Mouse (Mus musculus): ENCODE results near the gene Siae. TPM values are rescaled to one million over a fixed set of nuclear protein-coding genes. Genes with fewer than 3 reads are reported as not detected.

Siae gene
- total RNA-seq, 2 experiments from 2014 or later = 3.5 TPM

DNA sequence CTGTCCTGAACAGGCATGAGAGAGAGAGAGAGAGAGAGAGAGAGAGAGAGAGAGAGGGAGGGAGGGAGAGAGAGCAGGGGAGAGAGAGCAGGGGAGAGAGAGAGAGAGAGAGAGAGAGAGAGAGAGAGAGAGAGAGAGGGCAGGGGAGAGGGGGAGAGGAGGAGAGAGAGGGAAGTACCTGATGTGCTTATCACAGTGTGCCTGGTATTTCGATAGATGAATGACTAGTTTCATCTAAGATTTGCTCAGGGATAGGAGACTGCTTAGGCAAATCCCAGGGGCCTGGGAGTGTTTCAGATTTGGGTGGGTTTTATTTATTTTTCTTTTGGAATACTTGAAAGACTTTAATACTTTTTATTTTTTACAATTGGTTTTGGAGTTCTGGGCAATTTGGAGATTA lies 107.7 kb downstream of the Siae start:
- DNase-seq = no peak
- intact Hi-C loops (cut with DNase I) = no loop called here

DNA sequence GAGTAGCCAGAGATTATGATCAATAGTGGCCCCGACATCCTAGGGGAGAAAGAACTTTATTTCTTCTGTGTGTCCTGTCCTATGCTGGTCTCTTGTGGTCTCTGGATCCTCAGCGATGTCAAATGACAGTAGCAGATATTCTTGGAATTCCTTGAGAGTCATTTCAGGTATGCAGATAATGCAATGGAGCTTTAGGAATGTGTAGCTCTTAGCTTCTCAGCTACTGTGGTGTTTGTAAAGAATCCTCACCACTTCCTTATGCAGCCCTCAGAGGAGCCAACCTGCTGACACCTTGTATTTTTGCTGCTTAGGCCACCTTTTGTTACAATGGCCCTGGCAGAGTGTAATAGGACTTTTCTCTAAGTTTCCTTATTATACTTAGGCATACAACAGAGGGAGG lies 109.1 kb downstream of the Siae start:
- intact Hi-C loops (cut with DNase I) = no loop called here
- no peak for DNase-seq

DNA sequence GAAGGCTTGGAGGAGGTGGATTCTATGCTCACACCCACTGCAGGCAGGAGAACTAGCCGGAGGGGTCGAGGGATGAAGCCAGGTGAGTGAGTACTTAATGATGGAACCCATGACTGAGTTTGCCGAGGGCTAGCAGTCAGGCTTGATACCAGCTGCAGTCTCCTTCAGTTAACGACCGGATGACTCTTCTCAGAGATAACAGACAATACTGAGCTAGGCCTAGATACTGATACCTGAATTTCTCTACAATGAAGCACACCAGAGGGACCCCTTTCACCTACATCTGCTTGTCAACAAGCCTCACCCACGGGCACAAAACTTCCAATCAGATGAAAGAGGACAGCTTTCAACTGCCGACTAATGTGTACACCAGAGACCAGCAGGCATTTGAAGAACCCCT lies 110.5 kb downstream of the Siae start:
- intact Hi-C loops (cut with DNase I) = no loop called here
- no peak for DNase-seq

DNA sequence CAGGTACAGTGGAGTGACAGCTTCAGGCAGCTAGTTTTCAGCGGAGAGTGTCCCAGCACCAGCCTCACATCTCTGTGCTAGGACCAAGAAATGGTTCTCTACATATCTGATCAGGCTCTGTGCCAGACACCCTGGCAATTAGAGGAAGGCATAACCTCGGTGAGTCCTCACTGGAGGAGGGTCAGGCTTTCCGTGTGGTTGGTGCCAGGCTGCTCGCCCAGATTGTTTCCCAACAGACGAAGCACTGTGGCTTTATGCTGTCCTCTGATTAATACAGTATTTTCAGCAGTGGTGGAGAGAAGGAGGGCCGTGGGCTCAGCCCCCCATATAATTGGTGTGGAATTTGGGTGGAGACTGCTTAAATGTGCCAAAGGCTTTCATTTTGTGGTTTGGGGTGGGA lies 113.6 kb downstream of the Siae start, which contains the start of gene Panx3:
Gene Panx3, minus strand, starts transcription at position 121 of the 400 bp plus-strand sequence.
- DNase-seq = no peak
- intact Hi-C loops (cut with DNase I) = no loop called here

DNA sequence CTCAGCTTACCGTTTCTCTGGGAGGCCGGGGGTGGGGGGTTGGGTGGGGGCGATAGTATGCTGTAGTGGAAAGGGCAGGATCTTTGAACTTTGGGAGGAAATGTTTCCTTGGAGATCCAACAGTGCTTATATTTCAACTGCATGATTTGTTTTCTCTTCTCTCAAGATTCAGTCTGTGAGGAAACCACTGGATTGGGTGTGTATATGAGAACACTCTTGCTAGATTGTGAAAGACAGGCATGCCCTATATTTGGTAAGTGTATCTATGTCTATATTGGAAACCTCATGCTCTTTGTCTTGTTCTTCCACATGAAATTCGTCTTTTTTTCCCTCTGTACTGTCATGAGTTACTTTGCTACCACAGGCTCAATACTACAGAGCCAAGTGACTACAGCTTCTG lies 114.2 kb downstream of the Siae start:
- intact Hi-C loops (cut with DNase I) = no loop called here
- no peak for DNase-seq

DNA sequence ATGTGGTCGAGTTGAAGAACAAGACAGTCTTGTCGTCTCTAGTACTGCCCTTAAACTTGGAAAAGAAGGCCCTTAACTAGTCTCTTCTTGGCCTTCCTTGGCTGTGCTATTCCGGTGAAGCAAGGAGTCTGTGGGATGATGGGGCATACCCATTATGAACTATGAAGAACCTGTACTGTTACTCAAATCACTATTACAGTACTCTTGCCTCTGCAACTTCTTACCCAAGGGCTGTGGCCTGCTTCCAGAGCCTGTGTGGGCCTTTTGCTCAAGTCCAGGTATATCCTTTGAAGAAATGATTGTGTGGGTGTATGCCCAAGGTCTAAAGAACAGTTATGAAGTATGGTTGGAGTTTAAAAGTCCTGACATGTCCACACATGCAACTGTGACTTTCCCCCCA lies 114.8 kb downstream of the Siae start:
- intact Hi-C loops (cut with DNase I) = no loop called here
- no peak for DNase-seq

DNA sequence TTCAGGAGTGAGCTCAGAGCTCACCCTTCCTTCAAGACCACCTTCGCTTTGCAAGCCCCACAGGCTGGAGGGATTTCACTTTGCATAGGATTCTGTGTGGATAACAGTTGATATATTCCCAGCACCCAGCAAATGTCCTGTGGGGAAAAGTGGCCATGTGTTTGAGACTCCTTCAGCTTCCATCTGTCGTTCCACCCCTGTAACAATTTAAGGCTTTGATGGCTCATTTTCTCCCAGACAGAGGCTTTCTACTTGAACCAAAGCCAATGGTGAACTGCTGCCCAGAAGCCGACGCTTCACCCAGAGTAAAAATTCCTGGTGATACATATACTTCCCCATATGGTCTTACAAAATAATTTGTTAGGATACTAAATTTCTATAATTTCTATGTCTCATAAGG lies 119.8 kb downstream of the Siae start:
- intact Hi-C loops (cut with DNase I) = no loop called here
- no peak for DNase-seq

DNA sequence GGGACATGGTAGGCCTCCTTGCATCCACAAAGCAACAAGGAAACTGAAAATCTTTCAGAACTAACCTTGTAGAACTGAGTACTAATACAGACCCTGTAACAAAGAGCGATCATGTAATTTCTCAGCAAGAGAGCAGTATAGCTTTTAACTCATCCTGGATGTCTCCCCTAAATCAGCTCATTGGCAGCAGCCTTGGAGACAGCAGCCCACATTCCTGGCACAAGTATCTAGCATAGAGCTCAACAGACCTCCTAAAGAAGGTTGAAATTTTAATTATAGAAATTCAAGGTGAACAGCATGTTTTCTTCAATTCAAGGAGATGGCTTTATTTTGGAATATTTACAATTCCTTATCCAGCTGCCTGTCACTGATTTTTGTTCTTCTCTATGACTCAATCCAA lies 125.6 kb downstream of the Siae start:
- intact Hi-C loops (cut with DNase I) = no loop called here

DNA sequence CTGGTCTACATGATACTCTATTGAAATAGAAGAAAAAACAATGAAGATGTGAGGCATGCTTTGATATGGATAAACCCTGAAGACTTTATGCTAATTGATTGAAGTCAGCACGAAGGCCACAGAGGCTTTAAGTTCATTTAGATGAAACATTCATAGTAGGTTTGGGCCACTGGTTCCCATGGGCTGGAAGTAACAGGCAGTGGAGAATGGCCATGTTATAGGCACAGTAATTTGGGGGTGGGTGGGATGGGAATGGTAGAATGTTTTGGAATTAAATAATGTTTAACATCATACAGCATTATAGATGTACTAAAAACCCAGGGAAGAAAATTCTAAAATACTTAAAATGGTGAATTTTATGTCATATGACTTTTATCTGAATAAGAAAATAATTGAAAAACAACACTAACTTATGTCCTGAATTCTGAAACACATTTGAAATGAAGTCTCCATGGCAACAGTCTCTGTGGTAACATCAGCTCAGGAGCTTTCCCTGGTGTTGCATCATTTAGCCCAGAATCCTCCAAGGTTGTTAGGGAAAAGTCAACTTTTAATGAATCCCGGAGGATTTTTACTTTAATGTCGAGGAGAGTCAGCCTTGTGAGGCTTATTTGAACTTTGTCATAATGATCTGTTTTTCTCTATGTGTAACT lies 131.9 kb downstream of the Siae start:
- DNase-seq = no peak
- intact Hi-C loops (cut with DNase I) = no loop called here

More for the DNA sequence above, 125.6 kb downstream of the Siae start:
- no peak for DNase-seq

DNA sequence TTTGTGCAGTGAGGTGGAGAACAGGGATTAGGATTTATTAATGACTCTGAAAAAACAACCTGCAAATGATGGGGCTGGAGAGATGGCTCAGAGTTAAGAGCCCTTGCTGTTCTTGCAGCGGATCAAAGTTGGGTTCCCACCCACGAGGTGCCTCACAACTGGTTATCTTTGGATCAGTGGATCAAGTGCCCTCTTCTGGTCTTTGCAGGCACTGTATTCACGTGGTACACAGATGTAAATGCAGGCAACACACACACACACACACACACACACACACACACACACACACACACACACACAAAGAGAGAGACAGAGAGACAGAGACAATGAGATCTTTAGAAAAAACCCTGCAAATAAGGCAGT lies 132.4 kb downstream of the Siae start:
- no peak for DNase-seq
- intact Hi-C loops (cut with DNase I) = no loop called here

DNA sequence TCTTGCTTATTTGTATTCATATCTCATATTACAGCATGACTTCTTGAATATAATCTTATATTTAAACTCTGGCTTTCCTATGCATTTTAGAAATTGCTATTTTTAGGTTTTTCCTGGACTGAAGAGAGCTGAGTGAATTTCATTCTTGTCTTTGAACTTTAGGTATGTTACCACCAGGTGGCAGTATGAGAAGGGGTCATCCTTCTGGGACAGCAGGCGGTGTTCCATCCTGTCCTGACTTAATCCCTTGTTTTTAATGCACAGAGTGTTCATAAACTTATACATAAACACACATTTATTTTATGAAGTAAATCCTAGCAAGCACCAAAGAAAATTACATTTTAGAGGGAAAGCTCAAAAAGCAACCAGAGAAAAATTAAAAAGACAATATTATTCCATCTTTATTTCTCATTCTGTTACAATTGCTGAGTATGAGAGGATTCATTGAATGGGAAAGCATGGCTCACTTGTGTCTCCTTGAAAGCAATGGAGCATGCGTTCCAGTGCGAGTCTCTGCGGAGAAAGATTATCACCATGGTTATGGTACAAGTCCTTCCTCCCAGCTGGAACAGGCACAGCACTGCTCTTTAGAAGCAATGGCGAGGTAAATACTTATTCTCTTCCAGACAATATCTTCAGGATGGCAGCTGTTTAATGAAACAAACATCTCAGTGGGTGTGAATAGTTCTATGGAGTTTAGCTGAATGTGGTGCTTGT lies 134.6 kb downstream of the Siae start:
- intact Hi-C loops (cut with DNase I) = loop anchor here (2.0 kb wide), 1 partner anchor 243 kb away; no protein-coding TSS in a partner anchor
- no peak for DNase-seq

Other genes starting within 250 kb of the Siae start
- 1 to 10 TPM; 1.1 to 1.5 TPM for gene Ccdc15, start 207.3 kb upstream of the Siae start, total RNA-seq (2021)
- under 1 TPM; 0.08 to 0.52 TPM for gene Hepacam, start 188.3 kb upstream of the Siae start, total RNA-seq (2021)
- 1 to 10 TPM; 8.2 to 8.6 TPM for gene Robo4, start 153.8 kb upstream of the Siae start, total RNA-seq (2021)
- gene Robo3, start 122.5 kb upstream of the Siae start, total RNA-seq (2021) = not detected
- gene Msantd2, start 66.4 kb upstream of the Siae start, total RNA-seq (2021) = 1 to 10 TPM; 3.0 to 3.3 TPM
- gene Esam, start 27.6 kb upstream of the Siae start, total RNA-seq (2021) = 10 to 100 TPM; 20.8 to 23.3 TPM
- gene Vsig2, start 16.4 kb upstream of the Siae start, total RNA-seq (2021) = 1 to 10 TPM; 1.8 to 3.6 TPM
- under 1 TPM; 0.35 to 0.66 TPM for gene Nrgn, start 2.8 kb upstream of the Siae start, total RNA-seq (2021)
- 1 to 10 TPM; 2.6 to 3.2 TPM for gene Spa17, start 58.0 kb downstream of the Siae start, total RNA-seq (2021)
- gene Tbrg1, start 101.6 kb downstream of the Siae start, total RNA-seq (2021) = 10 to 100 TPM; 27.7 to 32.7 TPM
- gene Panx3, start 113.5 kb downstream of the Siae start, total RNA-seq (2021) = not detected
- gene Olfr160, start 160.6 kb downstream of the Siae start, total RNA-seq (2021) = not detected
- not detected for gene Olfr874, start 189.4 kb downstream of the Siae start, total RNA-seq (2021)
- gene Olfr875, start 216.2 kb downstream of the Siae start, total RNA-seq (2021) = not detected
- gene Olfr876, start 247.3 kb downstream of the Siae start, total RNA-seq (2021) = not detected

Data from gastrocnemius, postnatal 36 days (tissue).